Mouse (Mus musculus) spleen, adult 18-20 months (tissue): ENCODE measurements around the gene Dlst.

Experiments
- DNase-seq, 2 experiments: peaks; one replicate each; pipeline ENCODE4 v3.0.0; 2022; ENCODE audit warnings: mixed read lengths in 2 of 2

The Dlst gene

GRCm38 (mm10) chr12:85182898-85183297, 72.3 kb downstream of the Dlst start:
- DNase-seq, result no peak

- DNase-seq, result no peak
Observed at GRCm38 (mm10) chr12:85184118-85184517, 73.5 kb downstream of the Dlst start.
